Mouse (Mus musculus): ENCODE measurements around the gene 2610318N02Rik.

The 2610318N02Rik gene

GRCm38 (mm10) chr16:17104600-17104999, 20.4 kb downstream of the 2610318N02Rik start:
- no peak for DNase-seq

GRCm38 (mm10) chr16:17102630-17103220, 22.2 kb downstream of the 2610318N02Rik start:
- DNase-seq = no peak

GRCm38 (mm10) chr16:17096938-17097337, 28.0 kb downstream of the 2610318N02Rik start:
- peak; percentile 19 to 20 for DNase-seq

- no peak for DNase-seq
These were observed 36.6 kb downstream of the 2610318N02Rik start for GRCm38 (mm10) chr16:17088346-17088745.

- no peak for DNase-seq
These were observed 38.2 kb downstream of the 2610318N02Rik start for GRCm38 (mm10) chr16:17086669-17087193.

GRCm38 (mm10) chr16:17086241-17086640, 38.7 kb downstream of the 2610318N02Rik start:
- DNase-seq = no peak

GRCm38 (mm10) chr16:17085636-17086035, 39.3 kb downstream of the 2610318N02Rik start:
- DNase-seq = peak in 1 of 2 experiments; percentile 18

- DNase-seq = no peak
These were observed 42.7 kb downstream of the 2610318N02Rik start for GRCm38 (mm10) chr16:17082121-17082792.

GRCm38 (mm10) chr16:17078101-17078500, 46.9 kb downstream of the 2610318N02Rik start:
- DNase-seq = no peak

- no peak for DNase-seq
These were observed 48.1 kb downstream of the 2610318N02Rik start for GRCm38 (mm10) chr16:17076869-17077268.

- DNase-seq = no peak
These were observed 48.7 kb downstream of the 2610318N02Rik start for GRCm38 (mm10) chr16:17076301-17076700.

GRCm38 (mm10) chr16:17073000-17073399, 52.0 kb downstream of the 2610318N02Rik start:
- no peak for DNase-seq

- DNase-seq = no peak
These were observed 54.3 kb downstream of the 2610318N02Rik start for GRCm38 (mm10) chr16:17070716-17071115.

- DNase-seq = peak; percentile 75 to 85
These were observed 55.2 kb downstream of the 2610318N02Rik start, which contains the start of gene Ypel1 for GRCm38 (mm10) chr16:17069511-17070443. Ypel1 (plus strand) TSS chr16:17069696.

GRCm38 (mm10) chr16:17067552-17067951, 57.4 kb downstream of the 2610318N02Rik start:
- DNase-seq = no peak
